Mouse (Mus musculus) olfactory bulb, adult 2 months (tissue): ENCODE measurements around the gene Mgat1.

Source experiments
- CTCF ChIP-seq: fragments of 200-500 bp; IDR thresholded peaks from 2 replicates; pipeline ENCODE4 v1.5.1; 2012; ENCODE audit warnings: low read depth, mild to moderate bottlenecking, low read length, moderate library complexity; ENCODE audit not compliant: insufficient read depth
- POLR2A ChIP-seq: fragments of 200-500 bp; IDR thresholded peaks from 2 replicates; pipeline ENCODE4 v1.6.1; 2012; ENCODE audit warnings: mild to moderate bottlenecking, low read depth, low read length, moderate library complexity; ENCODE audit not compliant: insufficient read depth

DNA sequence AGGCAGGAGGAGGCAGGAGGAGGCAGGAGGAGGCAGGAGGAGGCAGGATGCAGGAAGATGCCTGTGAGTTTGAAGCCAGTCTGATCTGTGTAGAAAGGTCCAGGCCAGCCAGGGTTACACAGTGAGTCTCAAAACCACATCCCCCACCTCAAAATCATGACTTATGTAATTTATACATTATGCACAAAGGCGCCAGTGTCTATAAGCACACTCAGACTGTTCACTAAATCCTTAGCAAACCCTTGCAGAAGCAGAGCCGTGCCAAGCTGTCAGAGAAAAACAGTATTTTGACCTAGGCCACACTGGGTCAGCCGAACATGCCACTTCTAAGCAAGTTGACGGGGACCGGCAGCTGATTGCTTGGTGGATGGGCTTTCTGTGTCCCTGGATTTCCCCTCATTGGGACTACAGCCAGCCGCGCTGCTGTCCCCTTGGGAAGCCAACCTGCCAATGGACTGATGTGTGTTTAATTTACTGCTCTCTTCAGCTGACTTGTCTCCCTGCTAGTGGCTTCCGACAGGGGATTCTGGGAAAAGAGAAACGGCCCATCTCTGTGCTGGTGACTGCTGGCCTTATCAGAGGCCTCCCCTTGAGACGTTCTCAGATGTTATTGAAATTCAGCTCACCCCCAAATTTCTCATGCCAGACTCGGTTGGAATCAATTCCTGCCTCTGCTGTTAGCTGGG is 30.0 kb downstream of the Mgat1 start:
- TF ChIP-seq CTCF (no peak), POLR2A (no peak)
